Mouse (Mus musculus): Measurements from ENCODE around the gene Cyp17a1. TPM values are rescaled to one million over a fixed set of nuclear protein-coding genes. Genes with fewer than 3 reads are reported as not detected.

The Cyp17a1 gene
- polyA plus RNA-seq, 1 experiment from 2014 or later, result not detected

DNA sequence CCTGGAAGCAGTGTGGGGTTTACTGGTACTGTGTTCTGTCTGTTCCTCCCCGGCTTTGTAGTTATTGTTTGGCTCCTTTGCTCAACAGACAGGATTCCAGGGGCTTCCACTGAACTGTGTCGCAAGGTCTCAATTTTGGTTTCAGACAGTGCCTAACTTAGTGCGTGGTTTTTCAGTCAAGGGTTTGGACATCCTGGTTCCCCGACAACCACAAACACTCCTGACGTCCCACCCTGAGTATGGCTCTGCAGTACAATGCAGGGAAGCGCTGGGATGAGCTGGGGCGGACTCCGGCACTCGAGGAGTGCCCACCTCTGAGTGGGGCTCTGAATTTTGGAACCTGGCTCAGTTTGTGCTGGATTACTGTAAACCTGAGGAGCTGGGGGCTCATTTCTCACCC, 43.2 kb downstream of the Cyp17a1 start:
- DNase-seq (ENCODE audit: extremely low spot score, low spot score), result no peak
- peaks cover 40% of the 10 kb centered on the region for H3K36me3 ChIP-seq (replicated peaks)
- H3K27me3 ChIP-seq (ENCODE audit: poor library complexity, severe bottlenecking), result no peaks in the 10 kb centered on the region
- no peak overlapping the region for H3K4me3 ChIP-seq
- WGBS, result 86% methylated on average over 9 of the region's 9 CpGs
- no peak overlapping the region; the same call in 1 of the 2 replicates for H3K27ac ChIP-seq
- H3K4me1 ChIP-seq, result peaks cover 27% of the 10 kb centered on the region
- no peaks in the 10 kb centered on the region for H3K9me3 ChIP-seq

DNA sequence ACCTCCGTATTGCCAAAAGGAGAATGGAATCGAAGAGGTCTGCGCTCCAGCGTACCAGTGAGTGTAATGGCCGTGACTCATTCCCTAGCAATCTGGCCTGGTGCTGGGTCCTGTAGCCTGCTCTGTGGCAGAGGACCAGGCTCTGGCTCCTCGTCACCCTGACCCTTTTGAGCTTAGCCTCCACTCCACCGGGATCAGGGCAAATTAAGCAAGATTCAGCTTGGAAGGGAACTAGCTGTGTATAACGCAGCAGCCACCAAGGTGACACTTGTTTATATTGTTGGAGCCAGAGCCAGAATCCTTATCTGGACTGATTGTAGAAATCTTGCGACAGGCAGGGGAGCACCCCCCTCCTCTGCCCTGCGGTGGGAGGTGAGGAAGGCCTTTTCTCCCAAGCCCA, 44.6 kb downstream of the Cyp17a1 start:
- H3K9me3 ChIP-seq, result no peaks in the 10 kb centered on the region
- H3K27me3 ChIP-seq (ENCODE audit: poor library complexity, severe bottlenecking), result no peaks in the 10 kb centered on the region
- WGBS, result 91% methylated on average over 10 of the region's 10 CpGs
- H3K4me1 ChIP-seq, result peaks cover 41% of the 10 kb centered on the region
- peaks cover 44% of the 10 kb centered on the region for H3K36me3 ChIP-seq (replicated peaks)
- no peak overlapping the region for H3K4me3 ChIP-seq
- no peak overlapping the region; the same call in 1 of the 2 replicates for H3K27ac ChIP-seq
- no peak for DNase-seq (ENCODE audit: extremely low spot score, low spot score)

DNA sequence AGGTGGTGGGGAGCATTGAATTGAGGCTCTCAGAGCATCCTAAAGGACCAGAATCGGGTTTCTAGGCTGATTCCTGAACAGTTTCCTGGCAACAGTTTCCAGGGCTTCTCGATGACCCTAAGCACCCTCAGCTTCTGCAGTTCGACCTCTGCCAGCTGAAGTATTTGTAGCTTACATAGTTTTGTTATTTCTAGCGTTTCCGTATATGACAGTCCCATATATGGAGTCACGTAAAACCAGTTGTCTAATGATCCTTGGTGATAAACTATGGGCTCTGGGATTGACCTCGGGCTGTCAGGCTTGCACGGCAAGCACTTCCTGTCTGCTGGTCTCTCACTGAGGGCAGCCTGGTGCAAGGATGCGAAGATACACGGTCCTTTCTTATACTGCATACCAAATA, 47.5 kb downstream of the Cyp17a1 start:
- peaks cover 70% of the 10 kb centered on the region for H3K4me1 ChIP-seq

DNA sequence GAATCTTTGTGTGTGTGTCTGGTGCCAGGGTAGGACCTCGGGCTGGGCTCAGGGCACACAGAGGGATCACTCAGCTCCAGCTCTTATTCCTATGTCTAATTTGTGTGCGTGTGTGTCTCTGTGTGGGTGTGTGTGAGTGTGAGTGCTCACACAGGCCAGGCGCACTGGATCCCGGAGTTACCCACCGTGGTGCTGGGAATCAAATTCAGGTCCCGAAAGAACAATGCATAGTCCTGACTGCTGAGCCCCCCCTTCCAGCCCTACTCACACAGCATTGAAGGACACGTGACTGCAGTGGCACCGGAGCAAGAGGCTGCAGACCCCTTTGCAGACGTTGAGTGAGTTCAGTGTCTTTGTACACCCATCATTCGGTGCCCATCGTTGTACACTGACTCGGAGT, 48.0 kb downstream of the Cyp17a1 start:
- peak overlapping the region; percentile 86; the same call in 1 of the 2 replicates for H3K27ac ChIP-seq
- H3K9me3 ChIP-seq, result no peaks in the 10 kb centered on the region
- H3K27me3 ChIP-seq (ENCODE audit: poor library complexity, severe bottlenecking), result no peaks in the 10 kb centered on the region
- peaks cover 75% of the 10 kb centered on the region for H3K4me1 ChIP-seq
- no peak overlapping the region for H3K4me3 ChIP-seq
- WGBS, result 97% methylated on average over 12 of the region's 12 CpGs
- peaks cover 30% of the 10 kb centered on the region for H3K36me3 ChIP-seq (replicated peaks)
- DNase-seq (ENCODE audit: extremely low spot score, low spot score), result no peak

More for the DNA sequence above, 47.5 kb downstream of the Cyp17a1 start:
- peaks cover 30% of the 10 kb centered on the region for H3K36me3 ChIP-seq (replicated peaks)
- WGBS, result 81% methylated on average over 10 of the region's 10 CpGs
- H3K27ac ChIP-seq, result 0 out of 2 replicates have a peak overlapping the region, but pooled peaks have one; percentile 86
- H3K4me3 ChIP-seq, result no peak overlapping the region
- no peaks in the 10 kb centered on the region for H3K9me3 ChIP-seq
- DNase-seq (ENCODE audit: extremely low spot score, low spot score), result no peak
- no peaks in the 10 kb centered on the region for H3K27me3 ChIP-seq (ENCODE audit: poor library complexity, severe bottlenecking)

DNA sequence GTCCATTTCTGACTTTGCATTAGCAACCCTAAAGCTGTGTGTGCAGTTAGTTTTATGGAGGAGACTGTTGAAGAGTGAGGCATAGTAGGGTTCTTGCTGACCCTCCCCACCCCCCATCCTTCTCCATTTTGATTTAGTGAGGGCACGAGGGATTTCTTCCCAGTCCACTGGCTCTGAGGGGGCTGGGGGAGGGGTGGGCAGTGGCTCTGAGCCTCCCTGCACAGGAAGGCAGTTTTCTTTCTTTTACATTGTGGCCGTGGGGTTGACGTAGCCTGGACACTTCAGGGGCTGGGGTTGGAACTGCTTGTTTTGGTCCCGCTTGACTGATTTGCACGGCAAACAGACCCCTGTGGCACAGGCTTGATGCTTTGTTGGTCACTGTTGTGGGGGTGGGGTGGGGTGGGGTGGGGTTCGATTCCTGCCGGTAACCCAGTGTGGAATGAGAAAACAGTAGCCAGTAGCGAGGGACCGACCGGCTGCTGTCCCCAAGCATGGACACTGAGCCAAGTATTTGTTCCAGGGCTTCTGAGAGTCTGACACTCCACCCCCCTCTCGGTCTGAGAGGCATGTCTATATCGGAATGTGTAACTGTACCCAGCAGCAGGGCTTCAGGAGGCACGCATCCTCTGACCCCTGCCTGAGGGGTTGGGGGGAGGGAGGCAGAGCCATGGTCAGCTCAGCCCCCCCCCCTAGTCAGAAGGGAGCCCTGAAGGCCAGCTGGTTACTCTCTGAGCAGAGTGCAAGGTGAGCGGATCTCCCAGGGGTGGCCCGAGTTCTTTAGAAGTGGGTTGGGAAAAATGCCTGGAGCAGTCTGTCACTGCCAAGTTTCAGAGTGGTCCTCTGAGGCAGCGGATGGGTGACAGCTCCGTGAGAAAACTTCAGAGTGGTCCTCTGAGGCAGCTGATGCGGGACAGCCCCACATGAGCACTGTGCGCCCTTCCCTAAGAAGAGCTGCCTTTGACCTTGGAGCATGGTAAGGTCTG, 48.9 kb downstream of the Cyp17a1 start:
- H3K4me3 ChIP-seq, result peak overlapping the region; percentile 44
- no peaks in the 10 kb centered on the region for H3K9me3 ChIP-seq
- no peaks in the 10 kb centered on the region for H3K27me3 ChIP-seq (ENCODE audit: poor library complexity, severe bottlenecking)
- 29% methylated on average over 19 of the region's 19 CpGs for WGBS
- H3K4me1 ChIP-seq, result peaks cover 75% of the 10 kb centered on the region
- peak overlapping the region; percentile 86 for H3K27ac ChIP-seq
- DNase-seq (ENCODE audit: extremely low spot score, low spot score), result peak; percentile 38
- peaks cover 35% of the 10 kb centered on the region for H3K36me3 ChIP-seq (replicated peaks)

DNA sequence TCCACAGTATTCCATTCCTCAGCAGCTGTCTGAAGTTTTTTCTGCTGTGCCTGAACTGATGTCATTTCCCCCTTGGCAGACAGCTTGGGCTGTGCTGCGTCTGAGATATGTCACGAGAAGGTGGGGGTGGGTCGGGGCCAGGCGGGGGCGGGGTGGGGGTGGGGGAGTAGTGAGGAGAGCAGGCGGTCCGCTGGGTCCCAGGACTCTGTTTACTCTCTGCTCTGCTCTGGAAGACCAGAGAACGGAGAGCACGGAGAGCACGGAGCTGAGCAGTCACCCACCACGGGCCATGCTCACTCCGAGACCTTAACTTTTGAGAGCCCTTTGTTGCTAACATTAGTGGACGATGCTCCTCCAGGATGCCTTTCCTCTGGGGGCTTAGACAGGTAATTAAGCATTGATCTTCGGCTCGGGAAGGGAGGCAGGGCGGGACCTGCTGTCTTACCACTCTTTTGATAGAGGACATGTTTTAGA, 49.7 kb downstream of the Cyp17a1 start:
- Histone ChIP-seq H3K4me1 (peaks cover 74% of the 10 kb centered on the region), H3K27ac (peak overlapping the region; percentile 86), H3K4me3 (peak overlapping the region; percentile 44), H3K36me3 (replicated peaks) (peaks cover 35% of the 10 kb centered on the region), H3K9me3 (no peaks in the 10 kb centered on the region), H3K27me3 (ENCODE audit: poor library complexity, severe bottlenecking) (no peaks in the 10 kb centered on the region)
- DNase-seq (ENCODE audit: extremely low spot score, low spot score), result peak; percentile 39
- 4% methylated on average over 16 of the region's 16 CpGs for WGBS

DNA sequence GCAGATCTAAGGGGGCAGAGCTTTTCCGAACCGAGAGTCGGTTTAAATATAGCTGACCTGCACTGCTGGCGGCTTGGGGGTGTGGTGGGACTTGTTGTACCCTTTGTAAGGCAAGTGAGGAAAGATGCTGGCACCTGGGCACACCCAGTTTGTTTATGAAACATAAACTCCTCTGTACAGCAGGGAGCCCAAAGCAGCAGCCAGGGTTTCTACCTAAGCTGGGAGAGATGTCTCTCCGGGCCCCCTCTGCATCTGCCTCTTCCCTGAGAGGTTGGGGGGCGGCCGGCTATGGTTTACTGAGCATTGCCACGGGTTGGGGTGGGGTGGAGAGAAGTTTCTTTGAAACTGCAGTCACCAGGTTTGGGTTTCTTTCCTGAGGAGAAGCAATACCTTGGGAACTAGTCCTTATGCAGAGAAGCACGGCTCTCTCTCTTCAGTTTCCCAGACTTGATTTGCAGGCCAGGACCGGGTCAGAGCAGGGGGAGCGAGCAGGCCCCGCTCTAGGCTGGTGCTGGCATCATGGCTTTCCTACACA, 50.2 kb downstream of the Cyp17a1 start:
- no peaks in the 10 kb centered on the region for H3K9me3 ChIP-seq
- 39% methylated on average over 12 of the region's 12 CpGs for WGBS
- H3K36me3 ChIP-seq (replicated peaks), result peaks cover 35% of the 10 kb centered on the region
- peaks cover 72% of the 10 kb centered on the region for H3K4me1 ChIP-seq
- peak overlapping the region; percentile 86 for H3K27ac ChIP-seq
- no peaks in the 10 kb centered on the region for H3K27me3 ChIP-seq (ENCODE audit: poor library complexity, severe bottlenecking)
- no peak for DNase-seq (ENCODE audit: extremely low spot score, low spot score)
- peak overlapping the region; percentile 44 for H3K4me3 ChIP-seq

DNA sequence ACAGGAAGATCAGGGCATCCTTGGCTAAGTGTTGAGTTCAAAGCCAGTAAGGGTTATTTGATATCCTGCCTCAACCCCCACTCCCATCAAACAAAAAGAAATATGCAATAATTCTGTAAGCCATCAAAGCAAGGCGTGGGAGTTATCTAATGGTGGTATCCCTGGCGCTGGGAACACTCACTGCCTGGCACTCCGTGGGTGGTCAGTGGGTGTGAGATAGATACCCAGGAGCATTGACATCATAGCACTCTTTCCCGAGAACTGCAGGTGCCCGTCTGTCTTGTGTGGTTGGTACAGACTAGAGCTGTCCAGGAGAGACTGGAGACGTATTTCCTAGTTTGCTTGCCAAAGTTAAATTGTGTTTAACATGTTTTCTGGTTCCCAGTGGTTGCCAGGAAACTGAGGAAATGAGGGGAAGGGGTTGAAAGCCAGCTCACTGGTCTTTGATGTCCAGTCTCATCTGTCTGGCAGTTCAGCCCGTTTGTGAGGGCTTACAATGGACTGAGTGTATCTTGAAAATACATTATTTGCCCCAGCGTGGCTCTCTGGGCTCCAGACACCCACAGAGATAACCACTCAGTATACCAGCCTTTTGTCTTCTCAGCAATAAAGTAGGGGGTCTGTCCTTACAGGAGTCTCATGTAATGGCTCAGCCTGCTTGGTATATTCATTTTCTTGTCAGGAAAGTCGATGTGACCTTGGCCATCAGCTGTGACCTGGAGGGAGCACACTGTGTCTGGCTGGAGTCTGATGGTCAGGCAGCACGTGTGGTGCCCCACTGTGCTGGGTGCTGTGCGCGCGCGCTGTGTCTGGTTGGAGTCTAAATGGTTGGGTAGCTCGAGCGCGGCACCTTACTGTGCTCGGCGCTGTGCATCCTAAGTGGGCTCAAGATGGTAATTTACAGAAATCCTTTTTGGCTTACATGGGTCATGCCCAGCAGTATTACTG, 51.5 kb downstream of the Cyp17a1 start:
- Histone ChIP-seq H3K4me3 (no peak overlapping the region), H3K36me3 (replicated peaks) (peaks cover 33% of the 10 kb centered on the region), H3K4me1 (peaks cover 65% of the 10 kb centered on the region), H3K27me3 (ENCODE audit: poor library complexity, severe bottlenecking) (no peaks in the 10 kb centered on the region), H3K9me3 (no peaks in the 10 kb centered on the region), H3K27ac (peak overlapping the region; percentile 86)
- WGBS, result 82% methylated on average over 19 of the region's 19 CpGs
- no peak for DNase-seq (ENCODE audit: extremely low spot score, low spot score)

DNA sequence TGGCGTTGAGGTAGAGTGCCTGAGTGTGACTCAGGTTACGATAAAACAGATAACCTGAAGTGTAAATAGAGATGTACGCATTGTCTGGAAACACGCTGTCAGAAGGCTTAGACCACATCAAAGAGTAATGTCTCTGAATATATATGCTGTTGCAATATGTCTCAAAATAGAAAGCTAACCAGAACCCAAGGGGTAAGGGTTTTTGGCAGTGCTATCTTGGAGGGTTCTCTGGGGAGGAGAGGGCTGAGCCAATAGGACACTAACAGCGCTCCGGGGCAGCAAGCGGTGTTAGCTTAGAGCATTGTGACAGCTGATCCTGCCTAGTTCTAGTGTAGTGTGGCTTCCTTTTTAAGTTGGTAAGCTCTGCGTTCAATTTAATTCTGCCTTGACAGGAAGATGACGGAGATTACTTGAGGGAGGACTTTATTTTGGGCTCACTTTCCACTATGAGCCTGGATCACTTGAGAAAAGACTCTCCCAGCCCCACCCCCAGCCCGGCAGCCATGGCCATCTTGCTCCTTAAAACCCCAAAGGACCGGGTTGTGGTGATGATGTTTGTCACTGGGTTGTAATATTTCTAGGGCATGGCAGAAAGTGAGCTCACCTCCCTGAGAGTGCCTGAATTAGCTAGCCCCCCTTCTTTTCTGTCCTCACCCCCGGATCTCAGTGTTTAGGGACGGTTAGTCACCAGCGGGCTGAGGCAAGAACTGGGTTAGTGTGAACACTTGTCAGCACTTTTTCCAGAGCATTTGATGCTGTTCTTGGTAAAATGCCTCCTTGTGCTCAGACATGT, 52.8 kb downstream of the Cyp17a1 start:
- Histone ChIP-seq H3K27ac (0 out of 2 replicates have a peak overlapping the region, but pooled peaks have one; percentile 16), H3K4me1 (peaks cover 57% of the 10 kb centered on the region), H3K36me3 (replicated peaks) (peaks cover 25% of the 10 kb centered on the region), H3K27me3 (ENCODE audit: poor library complexity, severe bottlenecking) (no peaks in the 10 kb centered on the region), H3K4me3 (no peak overlapping the region), H3K9me3 (no peaks in the 10 kb centered on the region)
- 92% methylated on average over 14 of the region's 14 CpGs for WGBS
- no peak for DNase-seq (ENCODE audit: extremely low spot score, low spot score)

DNA sequence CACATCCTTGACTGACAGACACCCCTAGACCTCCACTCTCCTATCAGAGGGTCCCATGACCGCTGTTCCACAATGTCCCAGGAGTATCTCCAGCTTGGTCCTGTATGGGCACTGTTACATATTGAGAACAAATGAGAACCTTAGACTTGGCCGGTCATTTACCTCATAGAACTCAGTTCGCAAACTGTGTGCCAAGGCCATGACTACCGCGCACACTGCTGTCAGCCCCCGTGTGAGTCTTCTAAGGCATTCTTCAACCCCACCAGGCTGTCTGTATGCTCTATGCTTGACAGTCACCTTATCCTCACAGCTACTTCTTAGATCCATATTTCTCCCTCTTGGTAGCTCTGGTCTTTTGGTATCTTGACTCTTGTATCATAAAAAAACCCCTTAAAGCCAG, 53.5 kb downstream of the Cyp17a1 start:
- DNase-seq (ENCODE audit: extremely low spot score, low spot score), result no peak
- WGBS, result 97% methylated on average over 6 of the region's 6 CpGs
- peaks cover 23% of the 10 kb centered on the region for H3K36me3 ChIP-seq (replicated peaks)
- no peaks in the 10 kb centered on the region for H3K9me3 ChIP-seq
- peaks cover 50% of the 10 kb centered on the region for H3K4me1 ChIP-seq
- no peak overlapping the region for H3K4me3 ChIP-seq
- H3K27me3 ChIP-seq (ENCODE audit: poor library complexity, severe bottlenecking), result no peaks in the 10 kb centered on the region
- H3K27ac ChIP-seq, result no peak overlapping the region

DNA sequence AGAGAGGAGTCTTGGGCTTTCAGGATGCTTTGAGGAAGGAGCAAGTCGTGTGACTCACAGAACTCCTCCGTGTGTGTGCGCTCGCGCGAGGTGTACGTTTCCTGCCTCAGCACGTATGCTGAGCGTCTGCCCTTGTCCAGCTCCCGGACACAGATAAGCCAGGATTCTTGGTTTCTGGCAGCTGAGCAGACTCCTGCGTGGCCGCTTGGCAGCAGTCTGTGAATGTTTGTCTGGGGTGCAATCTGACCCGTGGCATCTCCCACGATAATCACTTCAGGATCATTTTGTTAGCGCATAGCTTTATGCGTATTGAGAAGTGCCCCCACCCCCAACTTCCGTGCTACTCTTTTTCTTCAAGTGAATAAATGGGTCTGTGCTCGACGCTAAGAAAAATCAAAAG, 54.0 kb downstream of the Cyp17a1 start:
- 0 out of 2 replicates have a peak overlapping the region, but pooled peaks have one; percentile 1 for H3K27ac ChIP-seq
- 88% methylated on average over 19 of the region's 19 CpGs for WGBS
- no peak for DNase-seq (ENCODE audit: extremely low spot score, low spot score)
- H3K27me3 ChIP-seq (ENCODE audit: poor library complexity, severe bottlenecking), result no peaks in the 10 kb centered on the region
- H3K4me1 ChIP-seq, result peaks cover 45% of the 10 kb centered on the region
- H3K4me3 ChIP-seq, result no peak overlapping the region
- peaks cover 25% of the 10 kb centered on the region for H3K36me3 ChIP-seq (replicated peaks)
- H3K9me3 ChIP-seq, result no peaks in the 10 kb centered on the region
